Mouse (Mus musculus) liver, embryonic 14.5 days (tissue): Measurements from ENCODE around the gene Lilr4b.

Source experiments
- CTCF ChIP-seq: IDR thresholded peaks from 2 replicates; pipeline ENCODE4 v1.5.1; 2016; ENCODE audit warnings: antibody characterized with exemption, low read depth, control low read depth
- EP300 ChIP-seq: IDR thresholded peaks from 2 replicates; pipeline ENCODE4 v1.6.1; 2016; ENCODE audit warnings: antibody characterized with exemption, low read depth

GRCm38 (mm10) chr10:51530813-51531212, 50.4 kb downstream of the Lilr4b start:
- TF ChIP-seq CTCF (no peak), EP300 (no peak)
